In genomic region chr6:90727826-90728225, GRCm38 (mm10) we compare ENCODE assay signal across 22 mouse cellular contexts.
DNase-seq lines count a peak whose midpoint lies in the region; ATAC-seq and TF ChIP-seq lines count a peak whose summit lies in the region.
"Had no signal": no experiment of that assay in that cellular context is flagged by ENCODE, and none has a peak within 500 bp of the region (broad histone marks: within the 10 kb centered on the region; RNA-seq: fewer than 3 reads in every experiment).

No protein-coding gene starts in this region.

- H3K27ac ChIP-seq in forebrain, embryonic 14.5 days (ENCODE audit: low read depth, low read length), result 0 out of 2 replicates have a peak overlapping the region, but pooled peaks have one; percentile 14
- no peak overlapping the region for H3K27ac ChIP-seq in forebrain, embryonic 16.5 days (ENCODE audit: low read length)
- peak overlapping the region; percentile 15; the same call in 1 of the 2 replicates for H3K27ac ChIP-seq in hindbrain, embryonic 13.5 days
- H3K27ac ChIP-seq in hindbrain, embryonic 14.5 days, result no peak overlapping the region
- H3K27ac ChIP-seq in midbrain, embryonic 10.5 days (replicated peaks), result 0 out of 2 replicates have a peak overlapping the region, but pooled peaks have one; percentile 23
- no peak overlapping the region for H3K27ac ChIP-seq in midbrain, embryonic 16.5 days (ENCODE audit: low read length)
- peak overlapping the region; percentile 31; the same call in 1 of the 2 replicates for H3K27ac ChIP-seq in stomach, embryonic 15.5 days
- no peak overlapping the region for H3K27ac ChIP-seq in left cerebral cortex, adult 2 months
- H3K27ac ChIP-seq: liver, embryonic 14.5 days; macrophage had no signal

- no peak overlapping the region for H3K9ac ChIP-seq in forebrain, embryonic 14.5 days (ENCODE audit: low read length)
- no peak overlapping the region for H3K9ac ChIP-seq in forebrain, embryonic 16.5 days (replicated peaks; ENCODE audit: low read depth, low read length)
- 0 out of 2 replicates have a peak overlapping the region, but pooled peaks have one; percentile 15 for H3K9ac ChIP-seq in hindbrain, embryonic 13.5 days
- H3K9ac ChIP-seq in hindbrain, embryonic 14.5 days, result no peak overlapping the region
- no peak overlapping the region for H3K9ac ChIP-seq in midbrain, embryonic 16.5 days (ENCODE audit: low read depth, low read length)
- no peak overlapping the region for H3K9ac ChIP-seq in stomach, embryonic 15.5 days
- H3K9ac ChIP-seq: liver, embryonic 14.5 days had no signal

- no peak for TF ChIP-seq CTCF in left cerebral cortex, adult 2 months (IDR thresholded peaks at IDR 0.05)

- H3K9me3 ChIP-seq in forebrain, embryonic 14.5 days (replicated peaks; ENCODE audit: control insufficient read depth, low read length), result no peaks in the 10 kb centered on the region
- no peaks in the 10 kb centered on the region for H3K9me3 ChIP-seq in forebrain, embryonic 16.5 days (ENCODE audit: control insufficient read depth, low read length)
- no peaks in the 10 kb centered on the region for H3K9me3 ChIP-seq in hindbrain, embryonic 13.5 days
- H3K9me3 ChIP-seq in hindbrain, embryonic 14.5 days (ENCODE audit: control insufficient read depth, low read length), result no peaks in the 10 kb centered on the region
- H3K9me3 ChIP-seq in midbrain, embryonic 10.5 days (replicated peaks), result no peaks in the 10 kb centered on the region
- no peaks in the 10 kb centered on the region for H3K9me3 ChIP-seq in midbrain, embryonic 16.5 days (replicated peaks; ENCODE audit: control insufficient read depth, low read length, poor library complexity, severe bottlenecking)
- no peaks in the 10 kb centered on the region for H3K9me3 ChIP-seq in stomach, embryonic 15.5 days

- no peak overlapping the region for H3K4me2 ChIP-seq in forebrain, embryonic 14.5 days (ENCODE audit: low read length)
- H3K4me2 ChIP-seq in forebrain, embryonic 16.5 days (ENCODE audit: low read length), result no peak overlapping the region
- no peak overlapping the region for H3K4me2 ChIP-seq in hindbrain, embryonic 13.5 days
- no peak overlapping the region for H3K4me2 ChIP-seq in hindbrain, embryonic 14.5 days (replicated peaks)
- H3K4me2 ChIP-seq in midbrain, embryonic 16.5 days (ENCODE audit: low read length), result no peak overlapping the region
- H3K4me2 ChIP-seq in stomach, embryonic 15.5 days, result no peak overlapping the region

- no peaks in the 10 kb centered on the region for H3K36me3 ChIP-seq in forebrain, embryonic 14.5 days (ENCODE audit: control insufficient read depth, insufficient read depth, low read length)
- H3K36me3 ChIP-seq in forebrain, embryonic 16.5 days (ENCODE audit: control insufficient read depth, insufficient read depth), result no peaks in the 10 kb centered on the region
- H3K36me3 ChIP-seq in hindbrain, embryonic 13.5 days, result no peaks in the 10 kb centered on the region
- no peaks in the 10 kb centered on the region for H3K36me3 ChIP-seq in hindbrain, embryonic 14.5 days (replicated peaks; ENCODE audit: control insufficient read depth, insufficient read depth)
- 0 out of 2 replicates have a peak, but pooled peaks cover 2% of the 10 kb centered on the region for H3K36me3 ChIP-seq in midbrain, embryonic 10.5 days
- H3K36me3 ChIP-seq in midbrain, embryonic 16.5 days (ENCODE audit: control insufficient read depth, insufficient read depth, low read length), result no peaks in the 10 kb centered on the region
- no peaks in the 10 kb centered on the region for H3K36me3 ChIP-seq in stomach, embryonic 15.5 days

- 87% methylated on average over 3 of the region's 3 CpGs for WGBS in forebrain, embryonic 14.5 days
- WGBS in forebrain, embryonic 16.5 days, result 89% methylated on average over 3 of the region's 3 CpGs
- WGBS in hindbrain, embryonic 13.5 days, result 92% methylated on average over 3 of the region's 3 CpGs
- WGBS in hindbrain, embryonic 14.5 days, result 88% methylated on average over 3 of the region's 3 CpGs
- WGBS in midbrain, embryonic 10.5 days, result 89% methylated on average over 3 of the region's 3 CpGs
- WGBS in midbrain, embryonic 16.5 days, result 81% methylated on average over 3 of the region's 3 CpGs
- 77% methylated on average over 3 of the region's 3 CpGs for WGBS in stomach, embryonic 15.5 days

- intact Hi-C loops in left cerebral cortex, adult 2 months (cut with DNase I), result loop anchor here (2.0 kb wide), 2 partner anchors 73 to 121 kb away; no protein-coding TSS in a partner anchor

- no peak for ATAC-seq in forebrain, embryonic 14.5 days
- no peak for ATAC-seq in forebrain, embryonic 16.5 days
- no peak for ATAC-seq in hindbrain, embryonic 13.5 days (ENCODE audit: low FRiP score)
- ATAC-seq in hindbrain, embryonic 14.5 days (ENCODE audit: low FRiP score), result no peak
- ATAC-seq in midbrain, embryonic 16.5 days, result no peak
- no peak for ATAC-seq in stomach, embryonic 15.5 days (ENCODE audit: insufficient read depth, low FRiP score, low read depth)

- no peaks in the 10 kb centered on the region for H3K27me3 ChIP-seq in forebrain, embryonic 14.5 days (replicated peaks; ENCODE audit: control insufficient read depth, insufficient read depth, low read length)
- H3K27me3 ChIP-seq in forebrain, embryonic 16.5 days (replicated peaks; ENCODE audit: control insufficient read depth, insufficient read depth, low read length), result no peaks in the 10 kb centered on the region
- H3K27me3 ChIP-seq in hindbrain, embryonic 13.5 days, result no peaks in the 10 kb centered on the region
- no peaks in the 10 kb centered on the region for H3K27me3 ChIP-seq in hindbrain, embryonic 14.5 days (ENCODE audit: control insufficient read depth, insufficient read depth, low read length)
- H3K27me3 ChIP-seq in midbrain, embryonic 10.5 days (ENCODE audit: low read depth, poor library complexity, severe bottlenecking), result no peaks in the 10 kb centered on the region
- no peaks in the 10 kb centered on the region for H3K27me3 ChIP-seq in midbrain, embryonic 16.5 days (ENCODE audit: control insufficient read depth, insufficient read depth, low read depth, low read length)
- H3K27me3 ChIP-seq in stomach, embryonic 15.5 days (replicated peaks), result no peaks in the 10 kb centered on the region

- H3K4me1 ChIP-seq in forebrain, embryonic 14.5 days (ENCODE audit: control insufficient read depth, insufficient read depth, low read length), result peaks cover 24% of the 10 kb centered on the region
- peaks cover 30% of the 10 kb centered on the region for H3K4me1 ChIP-seq in forebrain, embryonic 16.5 days (replicated peaks; ENCODE audit: control insufficient read depth, insufficient read depth, low read length)
- H3K4me1 ChIP-seq in hindbrain, embryonic 13.5 days (replicated peaks), result peaks cover 82% of the 10 kb centered on the region
- H3K4me1 ChIP-seq in hindbrain, embryonic 14.5 days (replicated peaks; ENCODE audit: control insufficient read depth, insufficient read depth, low read length), result peaks cover 36% of the 10 kb centered on the region
- peaks cover 68% of the 10 kb centered on the region for H3K4me1 ChIP-seq in midbrain, embryonic 10.5 days
- peaks cover 31% of the 10 kb centered on the region for H3K4me1 ChIP-seq in midbrain, embryonic 16.5 days (ENCODE audit: control insufficient read depth, insufficient read depth, low read length)
- H3K4me1 ChIP-seq in stomach, embryonic 15.5 days, result peaks cover 46% of the 10 kb centered on the region

- H3K4me3 ChIP-seq in forebrain, embryonic 14.5 days (ENCODE audit: low read depth, low read length), result no peak overlapping the region
- no peak overlapping the region for H3K4me3 ChIP-seq in forebrain, embryonic 16.5 days (replicated peaks; ENCODE audit: low read length)
- no peak overlapping the region for H3K4me3 ChIP-seq in hindbrain, embryonic 13.5 days
- no peak overlapping the region for H3K4me3 ChIP-seq in hindbrain, embryonic 14.5 days (replicated peaks; ENCODE audit: low read length)
- no peak overlapping the region for H3K4me3 ChIP-seq in midbrain, embryonic 10.5 days
- no peak overlapping the region for H3K4me3 ChIP-seq in midbrain, embryonic 16.5 days (ENCODE audit: low read depth, low read length)
- H3K4me3 ChIP-seq in stomach, embryonic 15.5 days (replicated peaks), result no peak overlapping the region
- no peak overlapping the region for H3K4me3 ChIP-seq in left cerebral cortex, adult 2 months

- DNase-seq in forebrain, embryonic 14.5 days (ENCODE audit: low spot score), result no peak
- DNase-seq in hindbrain, embryonic 14.5 days (ENCODE audit: low spot score), result no peak
- no peak for DNase-seq in midbrain, embryonic 10.5 days (ENCODE audit: low spot score)
- no peak for DNase-seq in left cerebral cortex, adult 2 months (ENCODE audit: extremely low spot score in 1 of 2, low spot score in 2 of 2)
- DNase-seq: adrenal gland, postnatal 25 days; B cell, adult 2 months; cerebellum, adult 11 months; cerebellum, postnatal 14 days; embryo, embryonic 11 days; gastrocnemius, postnatal 25 days; heart, postnatal 4 days; kidney, adult 8-10 months; kidney, postnatal 14 days; midbrain, embryonic 14.5 days; right cerebral cortex, postnatal 4 days; thymus, postnatal 25 days had no signal

Comparison
In these comparisons a context has a peak if more than half of its experiments do, and no peak if none do; other contexts are left out.
1. H3K27ac ChIP-seq: peak in forebrain, embryonic 14.5 days (single experiment), hindbrain, embryonic 13.5 days (single experiment), midbrain, embryonic 10.5 days (single experiment) and stomach, embryonic 15.5 days (single experiment); none in forebrain, embryonic 16.5 days (single experiment), hindbrain, embryonic 14.5 days (single experiment), midbrain, embryonic 16.5 days (single experiment) and left cerebral cortex, adult 2 months (single experiment).